Mouse (Mus musculus): ENCODE measurements around the gene Uba7. TPM values are rescaled to one million over a fixed set of nuclear protein-coding genes. Genes with fewer than 3 reads are reported as not detected.

Uba7 gene
- polyA plus RNA-seq, 1 experiment from 2014 or later = 13.2 TPM

DNA sequence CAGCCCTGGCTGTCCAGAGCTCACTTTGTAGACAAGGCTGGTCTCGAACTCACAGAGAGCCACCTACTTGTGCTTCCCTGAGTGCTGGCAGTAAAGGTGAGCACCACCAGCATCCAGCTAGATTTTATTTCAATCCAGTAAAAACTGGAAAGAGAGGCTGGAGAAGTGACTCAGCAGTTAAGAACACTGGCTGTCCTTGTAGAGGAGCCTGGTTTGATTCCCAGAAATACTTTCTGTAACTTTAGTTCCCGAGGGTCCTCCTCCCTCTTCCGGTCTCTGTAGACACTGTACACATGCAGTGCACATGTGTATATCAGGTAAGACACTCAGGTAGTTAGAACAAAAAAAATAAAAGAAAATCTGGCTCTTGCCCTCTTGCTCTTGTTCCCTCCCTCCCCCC is 12.6 kb downstream of the Uba7 start:
- H3K9ac ChIP-seq (replicated peaks; ENCODE audit: low read length) = no peak overlapping the region
- H3K4me2 ChIP-seq (ENCODE audit: low read depth, low read length) = no peak overlapping the region
- peak; percentile 27 for DNase-seq (ENCODE audit: low spot score)
- no peaks in the 10 kb centered on the region for H3K9me3 ChIP-seq (replicated peaks; ENCODE audit: control insufficient read depth, low read length)
- no peaks in the 10 kb centered on the region for H3K27me3 ChIP-seq (ENCODE audit: control insufficient read depth, insufficient read depth, low read length)
- H3K27ac ChIP-seq (replicated peaks; ENCODE audit: low read depth, low read length) = no peak overlapping the region
- no peaks in the 10 kb centered on the region for H3K4me1 ChIP-seq (ENCODE audit: control insufficient read depth, insufficient read depth, low read length)
- 51% methylated on average over 3 of the region's 3 CpGs for WGBS
- H3K4me3 ChIP-seq (ENCODE audit: low read depth, low read length) = no peak overlapping the region
- no peaks in the 10 kb centered on the region for H3K36me3 ChIP-seq (replicated peaks; ENCODE audit: control insufficient read depth, insufficient read depth, low read depth, low read length)
- no peak for ATAC-seq (replicated peaks; ENCODE audit: insufficient number of reproducible peaks, low FRiP score, low TSS enrichment, low read depth)

DNA sequence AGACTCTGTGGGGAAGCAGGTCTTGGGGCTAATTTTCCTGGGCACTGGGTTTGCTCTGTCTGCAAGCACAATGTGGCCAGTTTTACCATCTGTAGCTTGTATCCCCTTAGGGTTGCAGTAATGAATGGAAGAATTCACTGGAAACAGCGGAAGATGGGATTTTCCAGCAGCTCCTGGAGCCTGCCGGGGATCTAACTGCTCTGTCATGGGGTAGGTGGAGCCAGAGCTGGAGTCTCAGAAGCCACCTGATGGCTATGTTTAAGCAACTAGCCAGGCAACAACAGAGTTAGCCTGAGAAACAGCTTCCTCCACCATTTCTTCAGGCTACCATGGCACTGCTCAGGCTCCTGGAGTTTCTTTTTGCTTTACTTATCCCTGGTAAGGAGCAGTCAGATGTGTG is 16.9 kb downstream of the Uba7 start, which contains the start of gene Cdhr4:
Gene Cdhr4 (plus strand): TSS at position 301 of the 400 bp plus-strand sequence.
- H3K36me3 ChIP-seq (replicated peaks; ENCODE audit: control insufficient read depth, insufficient read depth, low read depth, low read length) = no peaks in the 10 kb centered on the region
- no peak within 1 kb of the TSS for H3K27ac ChIP-seq (replicated peaks; ENCODE audit: low read depth, low read length)
- no peak within 1 kb of the TSS for H3K4me3 ChIP-seq (ENCODE audit: low read depth, low read length)
- H3K4me2 ChIP-seq (ENCODE audit: low read depth, low read length) = no peak within 1 kb of the TSS
- H3K4me1 ChIP-seq (ENCODE audit: control insufficient read depth, insufficient read depth, low read length) = no peaks in the 10 kb centered on the region
- ATAC-seq (replicated peaks; ENCODE audit: insufficient number of reproducible peaks, low FRiP score, low TSS enrichment, low read depth) = no peak
- H3K9ac ChIP-seq (replicated peaks; ENCODE audit: low read length) = no peak within 1 kb of the TSS
- no peaks in the 10 kb centered on the region for H3K27me3 ChIP-seq (ENCODE audit: control insufficient read depth, insufficient read depth, low read length)
- WGBS = 32% methylated on average over 2 of the region's 2 CpGs
- no peaks in the 10 kb centered on the region for H3K9me3 ChIP-seq (replicated peaks; ENCODE audit: control insufficient read depth, low read length)
- no peak for DNase-seq (ENCODE audit: low spot score)

DNA sequence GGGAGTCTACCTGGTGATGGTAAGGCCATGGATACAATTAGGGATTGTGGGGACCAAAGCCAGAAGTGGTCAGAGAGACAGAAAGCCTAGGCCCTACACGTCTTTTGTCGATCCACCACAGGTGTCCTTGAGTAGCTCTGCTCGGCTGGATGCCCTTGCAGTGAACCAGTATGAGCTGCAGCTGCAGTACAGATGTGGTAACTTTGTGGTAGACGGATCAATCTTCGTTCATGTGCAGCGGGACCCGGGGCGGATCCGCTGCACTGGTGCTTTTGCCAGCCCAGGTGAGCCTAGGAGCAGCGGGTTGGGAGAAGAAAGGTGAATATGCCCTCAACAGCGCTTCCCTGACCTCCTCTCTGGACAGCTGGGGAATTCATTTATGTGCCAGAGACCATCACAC is 17.7 kb downstream of the Uba7 start:
- H3K4me2 ChIP-seq (ENCODE audit: low read depth, low read length) = no peak overlapping the region
- ATAC-seq (replicated peaks; ENCODE audit: insufficient number of reproducible peaks, low FRiP score, low TSS enrichment, low read depth) = no peak
- H3K4me1 ChIP-seq (ENCODE audit: control insufficient read depth, insufficient read depth, low read length) = no peaks in the 10 kb centered on the region
- H3K9me3 ChIP-seq (replicated peaks; ENCODE audit: control insufficient read depth, low read length) = no peaks in the 10 kb centered on the region
- no peaks in the 10 kb centered on the region for H3K36me3 ChIP-seq (replicated peaks; ENCODE audit: control insufficient read depth, insufficient read depth, low read depth, low read length)
- H3K9ac ChIP-seq (replicated peaks; ENCODE audit: low read length) = no peak overlapping the region
- 86% methylated on average over 11 of the region's 11 CpGs for WGBS
- H3K4me3 ChIP-seq (ENCODE audit: low read depth, low read length) = no peak overlapping the region
- no peak for DNase-seq (ENCODE audit: low spot score)
- H3K27ac ChIP-seq (replicated peaks; ENCODE audit: low read depth, low read length) = no peak overlapping the region
- no peaks in the 10 kb centered on the region for H3K27me3 ChIP-seq (ENCODE audit: control insufficient read depth, insufficient read depth, low read length)

DNA sequence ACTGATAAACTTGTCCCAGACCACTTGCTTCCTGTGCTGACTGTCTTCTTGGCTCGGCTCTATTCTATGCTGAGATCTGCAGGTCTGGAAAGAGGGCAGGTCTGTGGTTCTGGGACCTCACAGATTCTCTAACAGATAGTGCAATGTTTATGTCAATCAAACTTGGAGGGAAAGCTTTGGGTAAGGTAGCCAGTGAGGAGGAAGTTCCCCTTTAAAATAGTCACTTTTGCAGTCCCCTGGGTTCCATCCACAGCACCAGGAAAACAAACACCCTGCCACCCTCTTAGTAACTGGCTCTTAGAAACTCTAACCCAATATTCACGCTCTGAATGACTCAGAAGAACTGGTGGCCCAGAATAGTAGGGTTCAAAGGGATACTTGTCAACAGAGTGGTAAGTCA is 19.2 kb downstream of the Uba7 start:
- H3K27me3 ChIP-seq (ENCODE audit: control insufficient read depth, insufficient read depth, low read length) = no peaks in the 10 kb centered on the region
- no peaks in the 10 kb centered on the region for H3K4me1 ChIP-seq (ENCODE audit: control insufficient read depth, insufficient read depth, low read length)
- WGBS = 71% methylated on average over 2 of the region's 2 CpGs
- DNase-seq (ENCODE audit: low spot score) (no peak), ATAC-seq (replicated peaks; ENCODE audit: insufficient number of reproducible peaks, low FRiP score, low TSS enrichment, low read depth) (no peak)
- H3K9ac ChIP-seq (replicated peaks; ENCODE audit: low read length) = no peak overlapping the region
- H3K27ac ChIP-seq (replicated peaks; ENCODE audit: low read depth, low read length) = no peak overlapping the region
- no peaks in the 10 kb centered on the region for H3K9me3 ChIP-seq (replicated peaks; ENCODE audit: control insufficient read depth, low read length)
- H3K36me3 ChIP-seq (replicated peaks; ENCODE audit: control insufficient read depth, insufficient read depth, low read depth, low read length) = no peaks in the 10 kb centered on the region
- H3K4me3 ChIP-seq (ENCODE audit: low read depth, low read length) = no peak overlapping the region
- H3K4me2 ChIP-seq (ENCODE audit: low read depth, low read length) = no peak overlapping the region

DNA sequence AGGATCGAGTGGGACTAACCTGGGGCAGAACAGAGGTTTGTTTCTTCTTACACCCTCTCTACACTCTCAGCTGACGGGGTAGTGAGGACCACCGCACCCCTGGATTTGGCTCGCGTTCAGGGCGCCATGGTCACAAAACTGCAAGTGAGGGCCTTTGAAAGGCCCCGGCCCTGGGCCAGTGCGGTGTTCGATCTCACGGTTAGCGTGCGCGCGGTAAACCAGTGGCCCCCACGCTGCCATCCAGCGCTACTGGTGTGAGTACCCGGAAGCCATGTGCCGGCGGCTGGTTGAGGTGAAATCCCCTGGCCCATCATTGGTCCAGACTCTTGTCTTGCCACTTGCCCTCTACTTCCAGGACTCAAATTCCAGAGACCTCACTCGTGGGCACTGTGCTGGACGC is 20.2 kb downstream of the Uba7 start:
- Histone ChIP-seq H3K4me2 (ENCODE audit: low read depth, low read length) (no peak overlapping the region), H3K27me3 (ENCODE audit: control insufficient read depth, insufficient read depth, low read length) (no peaks in the 10 kb centered on the region), H3K9ac (replicated peaks; ENCODE audit: low read length) (no peak overlapping the region), H3K27ac (replicated peaks; ENCODE audit: low read depth, low read length) (no peak overlapping the region), H3K9me3 (replicated peaks; ENCODE audit: control insufficient read depth, low read length) (no peaks in the 10 kb centered on the region), H3K4me3 (ENCODE audit: low read depth, low read length) (no peak overlapping the region), H3K4me1 (ENCODE audit: control insufficient read depth, insufficient read depth, low read length) (no peaks in the 10 kb centered on the region), H3K36me3 (replicated peaks; ENCODE audit: control insufficient read depth, insufficient read depth, low read depth, low read length) (no peaks in the 10 kb centered on the region)
- ATAC-seq (replicated peaks; ENCODE audit: insufficient number of reproducible peaks, low FRiP score, low TSS enrichment, low read depth) = no peak
- DNase-seq (ENCODE audit: low spot score) = no peak
- 93% methylated on average over 21 of the region's 21 CpGs for WGBS

DNA sequence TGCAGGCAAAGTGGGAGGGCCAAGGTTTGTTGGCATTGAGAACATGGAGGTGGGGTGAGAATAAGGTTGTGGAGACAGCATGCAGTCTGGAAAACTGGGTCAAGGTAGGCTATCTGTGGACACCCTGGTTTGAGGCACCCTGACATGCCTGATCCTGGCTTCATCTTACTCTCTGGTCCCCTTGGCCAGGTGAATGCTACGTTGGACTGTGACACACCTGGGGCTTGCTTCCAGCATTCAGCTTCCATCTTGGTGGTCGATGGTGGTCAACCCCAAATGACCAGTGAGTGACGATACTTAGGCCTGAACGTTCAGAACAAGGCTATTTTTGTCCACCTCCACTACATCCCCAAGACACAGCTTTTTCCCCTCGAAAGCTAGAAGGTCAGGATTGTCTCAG is 20.7 kb downstream of the Uba7 start, which contains the start of gene Gm20662:
Gene Gm20662 (plus strand): TSS at position 301 of the 400 bp plus-strand sequence.
- H3K27ac ChIP-seq (replicated peaks; ENCODE audit: low read depth, low read length) = no peak within 1 kb of the TSS
- H3K36me3 ChIP-seq (replicated peaks; ENCODE audit: control insufficient read depth, insufficient read depth, low read depth, low read length) = no peaks in the 10 kb centered on the region
- H3K27me3 ChIP-seq (ENCODE audit: control insufficient read depth, insufficient read depth, low read length) = no peaks in the 10 kb centered on the region
- H3K4me2 ChIP-seq (ENCODE audit: low read depth, low read length) = no peak within 1 kb of the TSS
- WGBS = 93% methylated on average over 5 of the region's 5 CpGs
- H3K4me3 ChIP-seq (ENCODE audit: low read depth, low read length) = no peak within 1 kb of the TSS
- no peaks in the 10 kb centered on the region for H3K4me1 ChIP-seq (ENCODE audit: control insufficient read depth, insufficient read depth, low read length)
- ATAC-seq (replicated peaks; ENCODE audit: insufficient number of reproducible peaks, low FRiP score, low TSS enrichment, low read depth) = no peak
- H3K9me3 ChIP-seq (replicated peaks; ENCODE audit: control insufficient read depth, low read length) = no peaks in the 10 kb centered on the region
- no peak for DNase-seq (ENCODE audit: low spot score)
- H3K9ac ChIP-seq (replicated peaks; ENCODE audit: low read length) = no peak within 1 kb of the TSS

DNA sequence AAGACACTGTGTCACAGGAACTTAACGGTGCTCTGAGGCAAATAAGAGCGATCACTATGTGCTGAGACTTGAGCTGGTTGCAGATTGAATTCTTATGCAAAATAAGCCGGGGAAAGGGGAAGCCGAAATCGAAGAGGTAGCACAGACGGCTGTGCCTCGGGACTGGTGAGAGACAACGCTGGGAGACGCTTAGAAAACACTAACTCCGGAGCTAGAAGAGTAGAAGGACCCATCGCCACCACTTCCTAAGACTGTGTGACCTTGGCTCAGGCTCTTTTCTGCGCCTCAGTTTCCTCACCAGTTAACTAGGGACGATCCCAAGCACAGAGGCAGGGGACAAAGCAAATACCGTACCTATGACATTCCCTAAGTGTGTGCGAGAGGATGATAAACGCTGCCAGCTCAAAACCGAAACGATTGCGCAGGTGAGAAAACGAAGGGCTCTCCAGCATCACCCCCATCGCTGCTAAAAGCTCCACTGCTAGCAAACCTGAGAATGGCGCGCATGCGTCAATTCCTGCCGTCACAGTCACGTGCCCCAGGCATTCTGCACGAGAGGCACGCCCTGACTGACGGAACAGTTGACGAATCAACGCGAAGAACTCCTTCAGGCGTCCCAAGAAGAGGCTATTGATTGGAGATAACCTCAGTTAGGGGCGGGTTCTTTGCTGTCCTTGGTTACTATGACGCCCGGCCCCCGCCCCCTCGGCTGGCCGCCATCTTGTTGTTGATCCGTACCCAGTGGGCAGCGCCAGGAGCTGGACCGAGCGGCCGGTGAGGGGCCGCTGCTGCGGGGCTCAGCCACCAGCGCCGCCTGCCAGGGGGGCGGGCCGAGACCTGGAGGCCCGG is 26.8 kb downstream of the Uba7 start, which contains the start of gene Ip6k1:
Gene Ip6k1 (plus strand): TSS at position 580 of the 849 bp plus-strand sequence.
- H3K36me3 ChIP-seq (replicated peaks; ENCODE audit: control insufficient read depth, insufficient read depth, low read depth, low read length) = no peaks in the 10 kb centered on the region
- WGBS = under 1% methylated on average over 51 of the region's 51 CpGs
- peak within 1 kb of the TSS; percentile 88 for H3K4me3 ChIP-seq (ENCODE audit: low read depth, low read length)
- no peaks in the 10 kb centered on the region for H3K4me1 ChIP-seq (ENCODE audit: control insufficient read depth, insufficient read depth, low read length)
- H3K4me2 ChIP-seq (ENCODE audit: low read depth, low read length) = peak within 1 kb of the TSS; percentile 74
- H3K9me3 ChIP-seq (replicated peaks; ENCODE audit: control insufficient read depth, low read length) = no peaks in the 10 kb centered on the region
- DNase-seq (ENCODE audit: low spot score) = peak; percentile 100
- H3K27me3 ChIP-seq (ENCODE audit: control insufficient read depth, insufficient read depth, low read length) = no peaks in the 10 kb centered on the region
- peak; percentile 99 for ATAC-seq (replicated peaks; ENCODE audit: insufficient number of reproducible peaks, low FRiP score, low TSS enrichment, low read depth)
- peak within 1 kb of the TSS; percentile 94 for H3K9ac ChIP-seq (replicated peaks; ENCODE audit: low read length)
- peak within 1 kb of the TSS; percentile 65 for H3K27ac ChIP-seq (replicated peaks; ENCODE audit: low read depth, low read length)

DNA sequence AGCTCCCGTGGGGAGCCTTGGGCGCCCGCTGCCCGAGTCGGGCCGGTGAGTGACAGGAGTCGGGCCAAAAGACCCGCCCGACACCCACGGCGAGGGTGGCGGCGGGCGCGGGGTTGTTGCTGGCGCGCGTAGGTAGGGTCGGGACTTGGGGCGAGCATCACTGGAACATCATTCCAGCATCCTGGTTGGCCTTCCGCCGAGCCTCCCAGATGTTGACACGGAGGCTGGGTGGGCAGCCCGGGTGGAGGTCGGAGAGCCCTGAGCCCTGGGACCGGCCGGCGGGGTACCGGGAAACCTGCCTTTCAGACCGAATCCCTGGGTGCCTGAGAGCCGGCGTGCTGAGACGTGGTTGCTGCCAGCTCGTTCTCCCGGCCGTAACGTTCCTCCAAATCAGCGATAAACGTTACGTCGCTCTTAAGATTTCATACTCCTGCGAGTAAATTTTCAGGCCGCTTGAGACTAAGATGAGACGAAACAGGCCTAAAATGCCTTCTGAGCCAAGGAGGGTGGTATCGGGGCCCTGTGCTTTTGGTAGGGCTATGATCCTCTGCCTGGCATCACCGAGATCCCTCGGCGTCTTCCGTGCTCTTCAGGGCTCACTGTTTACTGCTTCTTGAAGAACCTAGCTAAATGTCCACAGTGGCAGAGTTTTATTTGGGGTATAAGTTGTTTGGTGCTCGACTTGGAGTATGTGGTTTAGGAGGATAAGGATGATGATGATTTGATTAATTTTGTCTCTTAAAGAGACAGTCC is 27.6 kb downstream of the Uba7 start:
- no peak for DNase-seq (ENCODE audit: low spot score)
- WGBS = under 1% methylated on average over 50 of the region's 50 CpGs
- no peaks in the 10 kb centered on the region for H3K27me3 ChIP-seq (ENCODE audit: control insufficient read depth, insufficient read depth, low read length)
- no peaks in the 10 kb centered on the region for H3K9me3 ChIP-seq (replicated peaks; ENCODE audit: control insufficient read depth, low read length)
- ATAC-seq (replicated peaks; ENCODE audit: insufficient number of reproducible peaks, low FRiP score, low TSS enrichment, low read depth) = no peak; the same call in 1 of the 2 replicates
- H3K27ac ChIP-seq (replicated peaks; ENCODE audit: low read depth, low read length) = peak overlapping the region; percentile 65
- H3K4me1 ChIP-seq (ENCODE audit: control insufficient read depth, insufficient read depth, low read length) = no peaks in the 10 kb centered on the region
- H3K4me2 ChIP-seq (ENCODE audit: low read depth, low read length) = peak overlapping the region; percentile 54
- no peaks in the 10 kb centered on the region for H3K36me3 ChIP-seq (replicated peaks; ENCODE audit: control insufficient read depth, insufficient read depth, low read depth, low read length)
- H3K4me3 ChIP-seq (ENCODE audit: low read depth, low read length) = peak overlapping the region; percentile 88
- peak overlapping the region; percentile 94 for H3K9ac ChIP-seq (replicated peaks; ENCODE audit: low read length)

All from embryonic facial prominence, embryonic 11.5 days (tissue).